Mouse (Mus musculus): Measurements from ENCODE around the gene Dcxr.
"Not testable (repeated sequence)": the region's sequence is repeated elsewhere in the genome, so short reads cannot be mapped to it uniquely, and the experiment has no call there.

Gene Dcxr

GRCm38 (mm10) chr11:120707969-120708368, 19.1 kb downstream of the Dcxr start:
- no peak for DNase-seq (ENCODE audit: low spot score)

DNA sequence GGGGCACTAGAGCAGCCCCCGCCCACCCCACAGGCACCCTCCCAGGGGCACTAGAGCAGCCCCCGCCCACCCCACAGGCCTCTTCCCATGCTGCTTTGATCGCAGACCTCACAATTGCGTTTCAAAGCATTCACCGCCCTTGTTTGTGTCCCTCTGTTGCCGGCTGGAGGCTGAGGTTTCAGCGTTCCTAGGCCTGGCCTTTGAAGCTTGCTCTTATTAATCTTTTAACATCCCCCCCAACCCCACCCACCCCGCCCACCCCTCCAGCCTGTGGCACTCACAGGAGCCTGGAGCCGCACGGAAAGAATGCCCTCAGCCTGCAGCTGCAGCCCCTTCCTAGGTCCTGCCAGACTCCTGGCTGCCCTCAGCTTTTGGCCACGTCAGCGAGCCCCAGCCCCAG, 19.9 kb downstream of the Dcxr start:
- DNase-seq (ENCODE audit: low spot score) = no peak

GRCm38 (mm10) chr11:120706120-120706519, 21.0 kb downstream of the Dcxr start:
- no peak for DNase-seq (ENCODE audit: low spot score)

DNA sequence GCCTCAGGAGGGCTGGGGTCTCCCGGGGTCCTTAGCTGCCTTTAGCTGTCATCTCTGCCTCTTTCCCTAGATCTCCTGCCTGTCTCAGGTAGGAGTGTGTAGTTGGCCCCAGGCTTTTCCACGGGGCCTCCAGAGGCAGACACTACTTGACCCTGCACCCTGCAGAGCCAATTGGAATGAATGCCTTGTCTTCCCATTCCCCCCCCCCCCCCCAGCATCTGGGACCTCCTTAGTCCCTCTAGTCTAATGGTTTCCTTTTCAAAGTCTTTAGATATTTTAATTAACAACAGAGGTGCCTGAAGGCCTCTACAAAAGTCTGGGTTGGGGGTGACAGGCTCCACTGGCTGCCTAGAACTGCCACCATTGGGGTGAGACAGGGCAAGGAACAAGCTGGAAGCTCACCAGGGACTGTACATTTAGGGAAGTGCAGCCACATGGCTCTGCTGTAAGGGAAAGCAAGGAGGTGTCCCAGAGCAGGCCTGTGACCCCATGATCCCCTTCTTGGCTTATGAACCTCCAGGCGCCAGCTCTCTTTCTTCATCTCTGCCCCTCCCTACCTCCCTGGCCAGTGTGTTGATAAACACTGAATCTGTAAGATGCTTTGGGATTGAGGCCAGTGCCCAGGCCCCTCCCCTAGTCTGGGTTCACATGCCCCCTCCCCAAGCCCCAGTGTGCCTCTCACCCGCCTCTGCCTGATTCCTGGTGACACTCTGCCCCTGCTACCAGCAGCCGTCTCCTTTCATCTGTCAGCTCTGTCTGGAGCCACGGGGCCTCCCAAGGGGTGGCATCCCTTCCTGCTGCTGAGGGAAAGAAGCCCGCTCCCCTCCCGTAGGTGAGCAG, 22.4 kb downstream of the Dcxr start:
- no peak for DNase-seq (ENCODE audit: low spot score)

- peak; percentile 33 for DNase-seq (ENCODE audit: low spot score)
These were observed 23.2 kb downstream of the Dcxr start for GRCm38 (mm10) chr11:120703696-120704454.

DNA sequence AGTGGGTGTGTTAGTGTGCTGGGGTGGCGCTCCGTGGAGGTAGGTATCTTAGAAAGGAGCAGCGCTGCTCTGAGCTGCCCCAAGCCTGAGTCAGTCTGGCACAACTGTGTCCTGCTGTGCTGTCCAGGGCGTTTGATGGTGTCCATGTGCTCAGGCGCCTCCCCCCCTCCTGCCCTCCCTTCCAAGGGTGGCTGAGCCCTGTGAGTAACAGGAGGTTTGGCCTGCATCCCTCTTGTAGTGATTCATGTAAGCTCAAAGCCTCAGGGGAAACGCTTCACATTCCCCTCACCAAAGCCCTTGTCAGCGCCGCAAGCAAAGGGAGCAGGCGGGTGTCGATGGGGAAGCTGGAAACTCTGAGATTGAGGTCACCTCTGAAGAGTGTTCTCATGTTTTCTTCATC, 29.3 kb downstream of the Dcxr start:
- peak; percentile 41 for DNase-seq (ENCODE audit: low spot score)

GRCm38 (mm10) chr11:120696568-120696967, 30.5 kb downstream of the Dcxr start:
- no peak for DNase-seq (ENCODE audit: low spot score)

GRCm38 (mm10) chr11:120695641-120696040, 31.4 kb downstream of the Dcxr start:
- DNase-seq (ENCODE audit: low spot score) = no peak

DNA sequence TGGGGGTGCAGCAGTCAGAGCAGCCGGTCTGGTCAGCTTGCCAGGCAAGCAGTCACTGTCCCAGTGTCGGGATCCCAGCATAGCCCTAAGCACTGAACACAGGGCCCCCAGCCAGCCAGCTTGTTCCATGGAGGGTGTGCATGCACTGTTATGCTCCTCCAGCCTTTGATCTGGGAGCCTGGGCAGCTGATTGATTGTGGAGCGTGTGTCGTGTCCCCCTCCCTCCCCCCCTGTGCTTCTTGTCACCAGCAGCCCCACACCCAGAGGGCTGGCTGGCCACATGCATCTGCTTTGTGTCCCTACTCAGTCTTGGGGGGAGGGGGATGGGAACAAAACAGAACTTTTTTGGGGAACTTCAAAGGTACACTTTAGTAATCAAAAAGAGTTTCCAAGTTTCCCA, 31.9 kb downstream of the Dcxr start:
- DNase-seq (ENCODE audit: low spot score) = no peak

- no peak for DNase-seq (ENCODE audit: low spot score)
These were observed 33.6 kb downstream of the Dcxr start for GRCm38 (mm10) chr11:120693461-120693860.

GRCm38 (mm10) chr11:120692471-120693011, 34.5 kb downstream of the Dcxr start:
- DNase-seq (ENCODE audit: low spot score) = no peak

- DNase-seq (ENCODE audit: low spot score) = no peak
These were observed 37.7 kb downstream of the Dcxr start for GRCm38 (mm10) chr11:120689365-120689764.

GRCm38 (mm10) chr11:120686650-120687272, 40.3 kb downstream of the Dcxr start:
- no peak for DNase-seq (ENCODE audit: low spot score)

- DNase-seq (ENCODE audit: low spot score) = no peak
These were observed 42.4 kb downstream of the Dcxr start for GRCm38 (mm10) chr11:120684660-120685059.

DNA sequence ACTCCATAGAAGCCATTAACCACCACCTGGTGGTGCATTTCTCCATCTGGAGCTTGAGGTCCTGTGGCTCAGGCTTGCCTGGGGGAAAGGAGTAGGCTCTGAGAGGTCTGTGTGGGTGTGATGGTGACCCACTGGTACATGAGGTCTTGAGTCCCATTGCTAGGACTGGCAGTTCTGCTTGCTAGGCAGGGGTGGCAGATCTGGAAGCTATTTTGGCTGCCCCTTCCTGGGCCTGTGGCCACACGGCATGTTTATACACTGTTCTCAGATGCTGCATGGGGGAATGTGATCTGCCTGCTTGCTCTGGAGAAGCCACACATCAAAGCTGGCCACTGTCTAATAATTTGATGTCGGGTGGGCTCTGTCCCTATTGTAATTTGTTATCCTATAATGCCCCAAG, 43.0 kb downstream of the Dcxr start:
- DNase-seq (ENCODE audit: low spot score) = no peak

- no peak for DNase-seq (ENCODE audit: low spot score)
These were observed 43.5 kb downstream of the Dcxr start for GRCm38 (mm10) chr11:120683536-120683935.

DNA sequence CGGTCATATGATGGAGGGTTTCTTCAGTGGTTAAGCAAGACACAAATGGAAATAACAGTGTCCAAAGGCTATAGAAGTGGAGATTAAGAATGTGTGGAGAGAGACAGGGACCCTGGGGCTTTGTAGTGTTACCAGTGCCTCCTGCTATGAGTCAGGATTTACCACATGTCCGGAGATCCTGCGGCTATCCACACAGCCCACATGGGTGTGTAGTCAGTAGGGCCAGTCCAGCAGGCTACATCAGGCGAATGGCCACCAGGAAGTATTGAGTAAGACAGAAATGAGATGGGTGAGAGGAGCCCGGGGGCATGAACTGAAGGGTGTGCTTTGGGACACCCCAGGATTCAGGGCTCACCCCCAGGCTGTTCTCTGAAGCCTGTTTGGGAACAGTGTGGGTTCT, 44.4 kb downstream of the Dcxr start:
- no peak for DNase-seq (ENCODE audit: low spot score)

DNA sequence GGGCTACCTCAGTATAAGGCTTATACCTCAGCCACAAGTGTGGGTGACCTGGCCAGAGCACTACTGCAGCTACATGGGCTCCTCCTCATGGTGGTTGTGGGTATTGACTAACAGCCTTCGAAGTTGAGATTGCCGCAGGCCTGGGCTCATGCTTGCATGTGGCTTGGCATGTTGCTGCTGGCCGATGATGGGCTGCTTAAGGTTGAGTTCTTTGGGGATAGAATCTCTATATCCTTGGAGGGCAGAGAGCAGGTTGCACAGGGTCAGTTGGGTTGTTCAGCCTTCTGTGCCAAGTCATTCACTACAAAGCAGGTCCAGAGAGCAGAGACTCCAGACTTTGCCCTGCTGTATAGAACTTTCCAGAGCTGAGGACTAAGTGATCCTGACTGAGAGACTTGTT, 47.2 kb downstream of the Dcxr start:
- DNase-seq (ENCODE audit: low spot score) = no peak

DNA sequence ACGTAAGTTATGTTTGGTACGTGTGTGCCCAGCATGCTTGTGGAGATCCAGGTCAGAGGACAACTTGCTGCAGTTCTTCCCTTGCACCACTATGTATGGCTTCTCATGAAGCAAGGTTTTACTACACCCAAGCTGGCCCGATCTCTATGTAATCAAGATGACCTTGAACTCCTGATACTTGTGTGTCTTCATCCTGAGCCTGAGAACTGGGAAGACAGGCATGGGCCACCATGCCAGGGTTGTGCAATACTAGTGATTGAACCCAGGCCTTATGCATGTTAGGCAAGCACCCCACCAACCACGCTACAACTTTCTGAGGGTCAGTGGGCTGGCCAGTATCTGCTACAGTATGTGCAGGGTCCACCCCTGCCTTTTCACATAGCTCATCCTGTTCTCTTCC, 50.1 kb downstream of the Dcxr start:
- DNase-seq (ENCODE audit: low spot score) = no peak

DNA sequence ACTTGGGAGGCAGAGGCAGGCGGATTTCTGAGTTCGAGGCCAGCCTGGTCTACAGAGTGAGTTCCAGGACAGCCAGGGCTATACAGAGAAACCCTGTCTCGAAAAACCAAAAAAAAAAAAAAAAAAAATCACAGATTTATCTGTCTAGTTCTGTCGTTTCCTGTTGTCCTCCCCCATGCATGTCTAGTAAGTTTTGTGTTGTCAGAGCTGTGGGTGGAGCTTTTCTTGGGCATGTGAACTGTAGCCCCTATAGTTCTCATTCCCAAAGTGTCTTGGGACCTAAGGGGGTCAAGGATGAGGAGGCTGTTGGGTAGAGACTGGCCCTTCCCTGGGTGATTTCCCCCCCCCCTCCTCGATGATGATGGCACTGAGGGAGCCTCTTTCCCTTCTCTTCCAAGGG, 51.2 kb downstream of the Dcxr start:
- DNase-seq (ENCODE audit: low spot score) = not testable (repeated sequence)
